Mouse (Mus musculus) thymus, adult 2 months (tissue): ENCODE measurements around the gene Kri1.

ENCODE experiments used
- CTCF ChIP-seq: fragments of 200-500 bp; IDR thresholded peaks from 2 replicates; pipeline ENCODE4 v1.5.1; 2012; ENCODE audit warnings: mild to moderate bottlenecking, control low read depth, low read length, moderate library complexity, borderline replicate concordance; ENCODE audit not compliant: control insufficient read depth, poor library complexity, insufficient read depth; ENCODE audit errors: extremely low read depth
- POLR2A ChIP-seq: fragments of 200-500 bp; IDR thresholded peaks from 2 replicates; pipeline ENCODE4 v1.6.1; 2012; ENCODE audit warnings: mild to moderate bottlenecking, low read length, control low read depth, moderate library complexity; ENCODE audit not compliant: control insufficient read depth, poor library complexity, insufficient read depth; ENCODE audit errors: extremely low read depth

DNA sequence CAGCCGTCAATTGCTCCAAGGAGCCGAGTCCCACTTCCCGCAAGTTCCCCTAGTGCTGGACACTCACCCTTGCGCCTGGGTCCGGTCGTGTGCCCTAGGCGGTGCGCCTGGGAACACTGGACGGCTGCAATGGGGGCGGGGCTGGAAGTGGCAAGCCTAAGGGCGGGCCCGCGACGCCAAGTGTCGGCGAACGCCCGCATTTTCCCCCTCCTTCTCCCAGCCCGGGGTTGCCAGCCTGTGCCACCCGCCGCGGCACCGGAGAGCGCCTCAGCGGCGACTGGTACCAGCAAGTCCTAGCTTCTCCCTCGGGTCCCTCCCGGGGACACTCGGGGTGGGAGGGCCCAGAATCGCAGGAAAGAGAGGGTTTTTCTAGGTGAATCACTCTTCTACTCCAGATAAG lies 39.4 kb downstream of the Kri1 start, which contains the start of gene S1pr5:
- TF ChIP-seq POLR2A (no peak), CTCF (no peak)
